Mouse (Mus musculus): ENCODE data around the gene Sox9. TPM values are rescaled to one million over a fixed set of nuclear protein-coding genes. Genes with fewer than 3 reads are reported as not detected.

The Sox9 gene
- polyA plus RNA-seq, 1 experiment from 2014 or later: 77.0 TPM

- Histone ChIP-seq H3K27ac (no peak overlapping the region), H3K36me3 (no peaks in the 10 kb centered on the region), H3K4me1 (no peaks in the 10 kb centered on the region), H3K4me3 (no peak overlapping the region), H3K27me3 (0 out of 2 replicates have a peak, but pooled peaks cover 2% of the 10 kb centered on the region), H3K9me3 (no peaks in the 10 kb centered on the region), H3K9ac (no peak overlapping the region), H3K4me2 (no peak overlapping the region)
- no peak for ATAC-seq (ENCODE audit: insufficient number of reproducible peaks, low FRiP score, low TSS enrichment, low read depth)
- 54% methylated on average over 9 of the region's 9 CpGs for WGBS
Observed at GRCm38 (mm10) chr11:112828553-112829287, 46.7 kb downstream of the Sox9 start.

GRCm38 (mm10) chr11:112834245-112835005 is 52.4 kb downstream of the Sox9 start:
- H3K9ac ChIP-seq: no peak overlapping the region
- no peak overlapping the region for H3K4me2 ChIP-seq
- peaks cover 7% of the 10 kb centered on the region; the same call in 1 of the 2 replicates for H3K4me1 ChIP-seq
- no peak overlapping the region for H3K4me3 ChIP-seq
- no peaks in the 10 kb centered on the region for H3K9me3 ChIP-seq
- no peaks in the 10 kb centered on the region for H3K27me3 ChIP-seq
- H3K27ac ChIP-seq: no peak overlapping the region
- no peak for ATAC-seq (ENCODE audit: insufficient number of reproducible peaks, low FRiP score, low TSS enrichment, low read depth)
- H3K36me3 ChIP-seq: no peaks in the 10 kb centered on the region
- WGBS: 48% methylated on average over 11 of the region's 11 CpGs

GRCm38 (mm10) chr11:112835468-112836092 is 53.6 kb downstream of the Sox9 start:
- H3K9ac ChIP-seq: no peak overlapping the region
- no peak for ATAC-seq (ENCODE audit: insufficient number of reproducible peaks, low FRiP score, low TSS enrichment, low read depth)
- no peaks in the 10 kb centered on the region for H3K9me3 ChIP-seq
- H3K27me3 ChIP-seq: no peaks in the 10 kb centered on the region
- no peak overlapping the region for H3K4me3 ChIP-seq
- H3K27ac ChIP-seq: no peak overlapping the region
- no peaks in the 10 kb centered on the region for H3K36me3 ChIP-seq
- WGBS: 24% methylated on average over 7 of the region's 7 CpGs
- H3K4me2 ChIP-seq: no peak overlapping the region
- peaks cover 7% of the 10 kb centered on the region; the same call in 1 of the 2 replicates for H3K4me1 ChIP-seq

Data from limb, embryonic 15.5 days (tissue).